9 mouse cellular contexts compared by ENCODE assay signal in genomic region chr5:44414441-44414840, GRCm38 (mm10).
DNase-seq lines count a peak whose midpoint lies in the region; ATAC-seq and TF ChIP-seq lines count a peak whose summit lies in the region.
"Had no signal": no experiment of that assay in that cellular context is flagged by ENCODE, and none has a peak within 500 bp of the region (broad histone marks: within the 10 kb centered on the region; RNA-seq: fewer than 3 reads in every experiment).

No protein-coding gene starts in this region.

- H3K4me2 ChIP-seq in heart, embryonic 12.5 days, result no peak overlapping the region
- no peak overlapping the region for H3K4me2 ChIP-seq in stomach, embryonic 16.5 days (ENCODE audit: low read depth, low read length)

- no peak overlapping the region for H3K4me3 ChIP-seq in heart, embryonic 12.5 days
- H3K4me3 ChIP-seq in cerebellum, adult 2 months (replicated peaks; ENCODE audit: insufficient read depth, low read depth, low read length), result no peak overlapping the region
- no peak overlapping the region for H3K4me3 ChIP-seq in gastrocnemius, adult 2 months
- no peak overlapping the region for H3K4me3 ChIP-seq in stomach, embryonic 16.5 days (replicated peaks; ENCODE audit: low read length)

- WGBS in heart, embryonic 12.5 days, result 56% methylated on average over 7 of the region's 7 CpGs
- 5% methylated on average over 7 of the region's 7 CpGs for WGBS in cerebellum, adult 2 months
- 33% methylated on average over 7 of the region's 7 CpGs for WGBS in stomach, embryonic 16.5 days

- H3K9ac ChIP-seq in heart, embryonic 12.5 days, result no peak overlapping the region
- H3K9ac ChIP-seq in stomach, embryonic 16.5 days (ENCODE audit: low read length), result no peak overlapping the region

- TF ChIP-seq POLR2A in cerebellum, adult 2 months (IDR thresholded peaks at IDR 0.05; ENCODE audit: borderline replicate concordance, insufficient read depth, low read length), result no peak

- no peaks in the 10 kb centered on the region for H3K4me1 ChIP-seq in heart, embryonic 12.5 days (replicated peaks)
- no peaks in the 10 kb centered on the region for H3K4me1 ChIP-seq in cerebellum, adult 2 months (ENCODE audit: control insufficient read depth, insufficient read depth, low read length)
- H3K4me1 ChIP-seq in stomach, embryonic 16.5 days (ENCODE audit: control insufficient read depth, insufficient read depth, low read length), result no peaks in the 10 kb centered on the region

- no peak overlapping the region for H3K27ac ChIP-seq in heart, embryonic 12.5 days (ENCODE audit: poor library complexity, severe bottlenecking)
- H3K27ac ChIP-seq in cerebellum, adult 2 months (ENCODE audit: insufficient read depth, low read length), result no peak overlapping the region
- H3K27ac ChIP-seq in gastrocnemius, adult 2 months, result peak overlapping the region; percentile 64
- peak overlapping the region; percentile 61 for H3K27ac ChIP-seq in stomach, embryonic 16.5 days (ENCODE audit: low read length)

- ATAC-seq in heart, embryonic 12.5 days (ENCODE audit: insufficient number of reproducible peaks, low FRiP score), result no peak
- peak; percentile 56; the same call in 1 of the 2 replicates for ATAC-seq in stomach, embryonic 16.5 days (ENCODE audit: insufficient read depth, low FRiP score)

- TF ChIP-seq CTCF in cerebellum, adult 2 months (IDR thresholded peaks at IDR 0.05; ENCODE audit: borderline replicate concordance, insufficient read depth, low read depth, low read length), result no peak
- no peak for TF ChIP-seq CTCF in gastrocnemius, adult 2 months (IDR thresholded peaks at IDR 0.05)

- DNase-seq in heart, adult 18-20 months, result peak; percentile 81 to 87
- DNase-seq in cerebellum, adult 2 months, result peak; percentile 23 to 34
- peak; percentile 91 for DNase-seq in gastrocnemius, adult 2 months
- DNase-seq in kidney, postnatal 36 days, result peak; percentile 9 to 28
- DNase-seq in lung, postnatal 10 days, result peak; percentile 75
- DNase-seq in spleen, adult 18-20 months, result no peak

- intact Hi-C loops in gastrocnemius, adult 2 months (cut with DNase I), result no loop called here

- H3K9me3 ChIP-seq in heart, embryonic 12.5 days (replicated peaks), result no peaks in the 10 kb centered on the region
- no peaks in the 10 kb centered on the region for H3K9me3 ChIP-seq in stomach, embryonic 16.5 days (replicated peaks; ENCODE audit: control insufficient read depth, low read length)

- H3K36me3 ChIP-seq in heart, embryonic 12.5 days, result no peaks in the 10 kb centered on the region
- H3K36me3 ChIP-seq in stomach, embryonic 16.5 days (ENCODE audit: control insufficient read depth, insufficient read depth, low read length), result no peaks in the 10 kb centered on the region

- H3K27me3 ChIP-seq in heart, embryonic 12.5 days (replicated peaks), result no peaks in the 10 kb centered on the region
- no peaks in the 10 kb centered on the region for H3K27me3 ChIP-seq in cerebellum, adult 2 months (ENCODE audit: control insufficient read depth, insufficient read depth, low read length)
- no peaks in the 10 kb centered on the region for H3K27me3 ChIP-seq in stomach, embryonic 16.5 days (ENCODE audit: control insufficient read depth, insufficient read depth, low read length)
- H3K27me3 ChIP-seq: CH12.LX had no signal

Comparison
In these comparisons a context has a peak if more than half of its experiments do, and no peak if none do; other contexts are left out.
1. DNase-seq: peak in heart, adult 18-20 months (2 of 2), cerebellum, adult 2 months (2 of 2), gastrocnemius, adult 2 months (single experiment), kidney, postnatal 36 days (2 of 2) and lung, postnatal 10 days (single experiment); none in spleen, adult 18-20 months (0 of 2).
2. H3K27ac ChIP-seq: peak in gastrocnemius, adult 2 months (single experiment) and stomach, embryonic 16.5 days (single experiment); none in heart, embryonic 12.5 days (single experiment) and cerebellum, adult 2 months (single experiment).